Mouse (Mus musculus): ENCODE measurements around the gene Rasgef1b.

GRCm38 (mm10) chr5:99544664-99545494, 184.0 kb downstream of the Rasgef1b start:
- TF ChIP-seq CTCF (conservative IDR thresholded peaks at IDR 0.05; ENCODE audit: insufficient read depth, insufficient read length, low read depth, low read length) (no peak), POLR2A (IDR thresholded peaks at IDR 0.05; ENCODE audit: low read depth, low read length) (no peak)
